Mouse (Mus musculus) forebrain, embryonic 14.5 days (tissue): ENCODE results near the gene Gm28048. TPM values are rescaled to one million over a fixed set of nuclear protein-coding genes. Genes with fewer than 3 reads are reported as not detected.

Experiments used
- ATAC-seq: fragments of 200-750 bp; cut with Nextera tagmentation; 2 replicates; pipeline ENCODE4 v1.8.0; 2017; ENCODE audit warnings: mild to moderate bottlenecking, moderate library complexity
- DNase-seq: peaks from one replicate; pipeline ENCODE4 v3.0.0-alpha.2; 2015; ENCODE audit warnings: low spot score
- H3K27ac ChIP-seq: fragments of 300-500 bp; sonication (generic); 2 replicates; pipeline ENCODE4 v1.5.1; 2014; ENCODE audit warnings: low read depth, mild to moderate bottlenecking, control low read depth, low read length, moderate library complexity
- H3K27me3 ChIP-seq: fragments of 300-500 bp; sonication (generic); replicated peaks from 2 replicates; pipeline ENCODE4 v1.6.1; 2014; ENCODE audit warnings: low read length, control low read depth, mixed read lengths; ENCODE audit not compliant: control insufficient read depth, insufficient read depth
- H3K36me3 ChIP-seq: fragments of 300-500 bp; sonication (generic); 2 replicates; pipeline ENCODE4 v1.6.1; 2014; ENCODE audit warnings: low read length, control low read depth; ENCODE audit not compliant: control insufficient read depth, insufficient read depth
- H3K4me1 ChIP-seq: fragments of 300-500 bp; sonication (generic); 2 replicates; pipeline ENCODE4 v1.6.1; 2014; ENCODE audit warnings: antibody characterized with exemption, low read length, control low read depth; ENCODE audit not compliant: control insufficient read depth, insufficient read depth
- H3K4me2 ChIP-seq: fragments of 300-500 bp; sonication (generic); 2 replicates; pipeline ENCODE4 v1.6.1; 2014; ENCODE audit warnings: mild to moderate bottlenecking, control low read depth, low read length
- H3K4me3 ChIP-seq: fragments of 300-500 bp; sonication (generic); 2 replicates; pipeline ENCODE4 v1.5.1; 2014; ENCODE audit warnings: low read depth, low read length, control low read depth
- H3K9ac ChIP-seq: fragments of 300-500 bp; sonication (generic); 2 replicates; pipeline ENCODE4 v1.6.1; 2014; ENCODE audit warnings: mild to moderate bottlenecking, low read length, control low read depth, moderate library complexity
- H3K9me3 ChIP-seq: fragments of 300-500 bp; sonication (generic); replicated peaks from 2 replicates; pipeline ENCODE4 v1.6.1; 2016; ENCODE audit warnings: low read length, control low read depth, mixed read lengths; ENCODE audit not compliant: control insufficient read depth
- WGBS: fragments of 180-500 bp; shearing (Covaris S2); extraction: QIAGEN DNeasy Blood & Tissue Kit; methylation state at CpG from one replicate; pipeline ENCODE4 v1.1.7; 2014; 5-methylcytosine and 5-hydroxymethylcytosine counted together
- polyA plus RNA-seq: library from polyadenylated mRNA; unstranded; fragments of >200 nt; fragmentation: Nextera tagmentation; extraction: Ambion mirVana; gene quantifications from 2 replicates; pipeline ENCODE4 v1.2.1, GENCODE M21; 2014

Gm28048 gene
- polyA plus RNA-seq, 1 experiment from 2014 or later: 4.3 TPM

DNA sequence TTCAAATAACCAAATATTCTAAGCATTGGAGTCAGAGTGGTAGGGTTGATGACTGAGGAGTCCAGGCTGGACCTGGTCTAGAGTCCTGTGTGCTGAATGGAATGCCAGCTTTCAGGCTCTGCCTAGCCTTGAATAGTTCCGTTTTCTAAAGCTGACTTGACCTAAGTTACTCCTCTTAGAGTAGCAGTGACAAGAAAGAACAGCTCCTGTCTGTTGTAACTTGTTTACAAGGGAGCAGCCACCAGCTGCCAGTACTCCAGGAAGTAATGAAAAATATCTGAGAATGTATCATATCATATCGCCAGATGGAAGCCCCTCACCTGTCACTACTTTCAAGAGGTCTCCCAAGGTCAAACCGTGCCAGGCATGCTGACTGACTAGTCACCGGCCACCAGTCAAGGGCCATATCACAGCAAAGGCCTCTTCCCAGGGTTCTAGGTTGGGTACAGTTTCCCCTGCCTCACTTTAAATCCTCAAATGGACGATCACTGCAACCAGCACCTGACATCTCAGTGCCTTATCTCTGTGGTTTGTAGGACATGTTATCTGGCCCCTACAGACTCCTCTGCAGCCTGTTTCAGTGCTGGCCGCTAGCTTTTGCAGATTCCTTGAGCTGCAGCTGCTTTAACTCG, 172.3 kb downstream of the Gm28048 start:
- no peaks in the 10 kb centered on the region for H3K9me3 ChIP-seq
- DNase-seq (no peak), ATAC-seq (no peak)
- no peaks in the 10 kb centered on the region for H3K4me1 ChIP-seq
- no peak overlapping the region for H3K27ac ChIP-seq
- H3K4me2 ChIP-seq: no peak overlapping the region
- WGBS: 84% methylated on average over 7 of the region's 7 CpGs
- H3K27me3 ChIP-seq: no peaks in the 10 kb centered on the region
- H3K36me3 ChIP-seq: no peaks in the 10 kb centered on the region
- H3K9ac ChIP-seq: no peak overlapping the region
- no peak overlapping the region for H3K4me3 ChIP-seq

DNA sequence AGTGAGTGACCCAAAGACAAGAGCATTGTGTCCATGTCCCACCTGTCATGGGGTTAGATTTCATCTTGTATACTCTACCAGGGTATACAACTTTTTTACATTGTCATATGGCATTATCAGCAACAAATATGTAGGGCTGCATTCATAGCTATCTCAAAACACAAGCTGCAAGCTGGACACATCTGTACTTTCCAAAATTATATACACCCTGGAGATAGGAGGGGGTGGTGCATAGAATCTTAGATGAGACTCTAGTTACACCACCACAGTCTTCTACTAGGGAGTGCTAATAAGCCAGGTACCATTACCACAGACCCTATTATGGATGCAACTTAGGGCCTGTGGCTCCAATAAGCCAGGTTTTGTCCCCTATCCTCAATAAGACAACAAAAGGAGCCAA, 173.8 kb downstream of the Gm28048 start:
- Histone ChIP-seq H3K4me1 (no peaks in the 10 kb centered on the region), H3K4me2 (no peak overlapping the region), H3K27me3 (no peaks in the 10 kb centered on the region), H3K9ac (no peak overlapping the region), H3K9me3 (no peaks in the 10 kb centered on the region), H3K4me3 (no peak overlapping the region), H3K36me3 (no peaks in the 10 kb centered on the region), H3K27ac (no peak overlapping the region)
- ATAC-seq: no peak
- DNase-seq: no peak

DNA sequence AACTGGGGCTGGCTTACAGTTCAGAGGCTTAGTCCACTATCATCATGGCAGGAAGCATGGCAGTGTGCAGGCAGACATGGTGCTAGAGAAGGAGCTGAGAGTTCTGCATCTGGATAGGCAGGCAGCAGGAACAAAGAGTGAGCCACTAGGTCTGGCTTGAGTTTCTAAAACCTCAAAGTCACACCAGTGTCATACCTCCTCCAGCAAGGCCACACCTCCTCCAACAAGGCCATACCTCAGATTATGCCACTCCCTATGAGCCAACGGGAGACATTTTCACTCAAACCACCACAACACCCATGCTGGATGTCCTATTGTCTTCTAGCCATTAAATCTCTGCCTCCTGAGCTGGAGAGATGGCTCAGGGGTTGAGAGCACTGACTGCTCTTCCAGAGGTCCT, 176.7 kb downstream of the Gm28048 start:
- DNase-seq: no peak
- Histone ChIP-seq H3K36me3 (no peaks in the 10 kb centered on the region), H3K4me3 (no peak overlapping the region), H3K9me3 (no peaks in the 10 kb centered on the region), H3K9ac (no peak overlapping the region), H3K27ac (no peak overlapping the region), H3K4me2 (no peak overlapping the region), H3K4me1 (peaks cover under 1% of the 10 kb centered on the region; the same call in 1 of the 2 replicates), H3K27me3 (no peaks in the 10 kb centered on the region)
- ATAC-seq: no peak
- 88% methylated on average over 1 of the region's 1 CpGs for WGBS

DNA sequence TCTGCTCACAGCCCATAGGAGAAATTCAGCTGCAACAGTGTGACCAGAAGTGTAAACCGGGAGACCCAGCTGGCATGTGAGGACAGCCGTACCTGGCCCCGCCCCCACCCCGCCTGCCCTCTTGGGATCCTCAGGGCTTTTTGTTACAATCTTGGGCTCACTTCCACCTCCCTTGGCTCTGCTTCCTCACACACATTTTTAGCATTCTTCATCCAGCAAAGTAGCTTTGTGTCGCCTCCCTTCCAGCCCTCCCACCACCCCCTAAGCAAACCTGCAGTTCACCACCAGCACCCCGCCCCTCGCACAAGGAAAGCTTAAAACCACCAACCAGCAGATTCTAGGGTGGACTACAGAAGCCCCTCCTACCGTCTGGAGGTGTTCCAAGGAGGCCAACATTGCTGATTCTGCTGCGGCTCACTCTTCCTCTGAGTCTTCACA, 181.9 kb downstream of the Gm28048 start:
- Histone ChIP-seq H3K36me3 (no peaks in the 10 kb centered on the region), H3K9ac (no peak overlapping the region), H3K4me1 (peaks cover 4% of the 10 kb centered on the region; the same call in 1 of the 2 replicates), H3K4me3 (no peak overlapping the region), H3K27me3 (no peaks in the 10 kb centered on the region), H3K4me2 (no peak overlapping the region), H3K27ac (no peak overlapping the region), H3K9me3 (no peaks in the 10 kb centered on the region)
- 24% methylated on average over 9 of the region's 9 CpGs for WGBS
- ATAC-seq: 0 out of 2 replicates have a peak, but pooled peaks have one; percentile 32
- peak; percentile 39 for DNase-seq

DNA sequence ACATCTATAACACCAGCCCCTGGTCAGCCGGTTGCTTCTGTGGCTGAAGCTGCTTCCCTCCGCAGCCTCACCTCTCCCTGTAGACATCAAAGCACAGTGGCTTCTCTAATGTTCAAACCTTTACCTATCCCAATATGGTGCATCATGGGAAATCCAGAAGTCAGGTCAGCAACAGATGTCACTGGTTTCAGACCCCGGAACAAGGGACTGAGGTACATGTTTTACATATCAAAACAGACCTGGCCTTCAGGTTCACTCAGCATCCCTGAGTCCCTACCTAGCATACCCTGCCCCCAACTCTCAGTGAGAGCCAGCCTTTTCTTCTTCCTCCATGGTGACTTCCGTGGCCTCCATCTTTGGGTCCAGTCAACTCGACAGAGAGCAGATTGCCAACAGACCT, 183.0 kb downstream of the Gm28048 start:
- no peaks in the 10 kb centered on the region for H3K36me3 ChIP-seq
- DNase-seq (no peak), ATAC-seq (no peak)
- no peak overlapping the region for H3K9ac ChIP-seq
- no peak overlapping the region for H3K4me2 ChIP-seq
- no peaks in the 10 kb centered on the region for H3K9me3 ChIP-seq
- H3K4me3 ChIP-seq: no peak overlapping the region
- H3K4me1 ChIP-seq: peaks cover 4% of the 10 kb centered on the region; the same call in 1 of the 2 replicates
- no peaks in the 10 kb centered on the region for H3K27me3 ChIP-seq
- 73% methylated on average over 5 of the region's 5 CpGs for WGBS
- H3K27ac ChIP-seq: no peak overlapping the region

DNA sequence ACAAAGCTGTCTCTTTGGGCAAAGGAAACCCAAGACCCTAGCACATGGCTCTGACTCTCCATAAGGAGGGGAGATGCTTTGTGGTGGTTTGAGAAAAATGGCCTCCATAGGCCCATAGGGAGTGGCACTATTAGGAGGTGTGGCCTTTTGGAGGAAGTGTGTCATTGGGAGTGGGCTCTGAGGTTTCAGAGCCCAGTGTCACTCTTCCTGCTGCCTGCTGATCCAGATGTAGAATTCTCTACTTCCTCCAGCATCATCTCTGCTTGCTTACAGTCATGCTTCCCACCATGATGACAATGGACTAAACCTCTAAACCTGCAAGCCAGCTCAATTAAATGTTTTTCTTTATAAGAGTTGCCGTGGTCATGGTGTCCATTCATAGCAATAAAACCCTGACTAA, 187.2 kb downstream of the Gm28048 start:
- Histone ChIP-seq H3K4me3 (no peak overlapping the region), H3K27me3 (no peaks in the 10 kb centered on the region), H3K36me3 (no peaks in the 10 kb centered on the region), H3K9me3 (no peaks in the 10 kb centered on the region), H3K4me2 (no peak overlapping the region), H3K27ac (no peak overlapping the region), H3K4me1 (no peaks in the 10 kb centered on the region), H3K9ac (no peak overlapping the region)
- DNase-seq (no peak), ATAC-seq (no peak)
- 71% methylated on average over 1 of the region's 1 CpGs for whole genome bisulfite sequencing

DNA sequence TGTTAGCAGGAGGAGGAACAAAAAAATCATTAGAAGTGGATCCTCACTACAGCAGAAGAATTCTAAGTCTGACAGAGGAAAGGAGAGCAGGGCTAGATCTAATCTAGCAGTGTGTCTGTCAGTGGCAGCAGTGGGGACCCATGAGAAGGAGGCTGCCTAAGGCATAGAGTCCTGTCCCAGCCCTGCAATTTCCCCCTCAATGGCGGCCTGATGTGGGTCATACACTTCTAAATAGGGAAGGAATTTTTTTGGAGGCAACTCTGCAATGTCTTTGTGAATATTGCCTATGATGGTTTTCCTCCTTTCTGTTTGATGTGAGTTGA, 188.0 kb downstream of the Gm28048 start:
- 100% methylated on average over 1 of the region's 1 CpGs for whole genome bisulfite sequencing
- Histone ChIP-seq H3K27me3 (no peaks in the 10 kb centered on the region), H3K9me3 (no peaks in the 10 kb centered on the region), H3K27ac (no peak overlapping the region), H3K36me3 (no peaks in the 10 kb centered on the region), H3K9ac (no peak overlapping the region), H3K4me3 (no peak overlapping the region), H3K4me1 (no peaks in the 10 kb centered on the region), H3K4me2 (no peak overlapping the region)
- DNase-seq (no peak), ATAC-seq (no peak)

DNA sequence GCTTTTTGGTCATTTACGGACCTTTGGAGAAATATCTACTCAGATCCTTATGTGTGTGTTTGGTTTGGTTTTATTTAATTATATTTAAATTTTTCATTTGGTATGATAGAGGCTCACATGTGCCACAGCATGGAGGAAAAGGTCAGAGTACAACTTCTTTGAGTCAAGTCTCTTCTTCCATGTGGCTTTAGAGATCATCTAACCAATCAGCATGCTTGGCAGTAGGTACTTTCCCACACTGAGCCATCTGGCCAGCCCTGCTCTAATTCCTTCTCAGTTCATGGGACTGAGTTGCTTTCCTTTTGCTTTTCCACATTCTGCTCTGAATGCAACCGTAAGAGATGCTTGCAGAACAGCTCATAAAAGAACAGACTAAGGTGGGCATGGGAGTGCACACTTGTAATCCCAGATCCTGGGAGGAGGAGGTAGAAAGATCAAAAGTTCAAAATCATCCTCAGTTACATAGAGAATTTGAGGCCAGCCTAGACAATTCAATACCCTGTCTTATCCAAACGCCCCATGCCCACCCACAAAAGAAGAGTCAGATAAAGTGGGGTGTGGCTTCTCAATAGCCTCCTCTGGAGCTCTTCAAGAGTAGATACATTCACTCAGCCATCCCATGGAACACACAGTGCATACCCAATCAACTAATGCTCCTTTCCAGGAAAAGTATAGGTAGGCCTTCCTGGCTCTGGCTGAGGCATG, 188.6 kb downstream of the Gm28048 start:
- Histone ChIP-seq H3K4me3 (no peak overlapping the region), H3K27me3 (no peaks in the 10 kb centered on the region), H3K27ac (no peak overlapping the region), H3K4me1 (no peaks in the 10 kb centered on the region), H3K9me3 (no peaks in the 10 kb centered on the region), H3K9ac (no peak overlapping the region), H3K36me3 (no peaks in the 10 kb centered on the region), H3K4me2 (no peak overlapping the region)
- ATAC-seq (no peak), DNase-seq (no peak)
- WGBS: 90% methylated on average over 3 of the region's 3 CpGs

DNA sequence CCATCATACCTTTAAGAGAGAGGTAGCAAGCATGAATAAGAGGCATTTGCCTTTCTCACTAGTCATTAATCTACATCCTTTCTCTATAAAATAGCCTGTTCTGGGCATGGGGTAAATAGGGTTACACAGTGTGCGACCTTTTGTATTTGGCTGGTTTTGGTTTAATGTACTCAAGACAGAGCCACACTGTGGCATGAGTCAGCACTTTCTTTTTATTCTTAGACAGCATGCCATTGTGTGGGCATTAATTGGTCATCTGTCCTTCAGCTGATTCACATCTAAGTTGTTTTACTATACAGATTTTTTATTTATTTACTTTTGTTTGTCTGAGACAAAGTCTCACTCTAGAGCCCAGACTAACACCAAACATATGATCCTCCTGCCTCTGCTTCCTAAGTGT, 189.7 kb downstream of the Gm28048 start:
- H3K27me3 ChIP-seq: no peaks in the 10 kb centered on the region

More for the DNA sequence above, 189.7 kb downstream of the Gm28048 start:
- H3K9ac ChIP-seq: no peak overlapping the region
- WGBS: 84% methylated on average over 1 of the region's 1 CpGs
- ATAC-seq (no peak), DNase-seq (no peak)
- H3K4me3 ChIP-seq: no peak overlapping the region
- H3K36me3 ChIP-seq: no peaks in the 10 kb centered on the region
- no peak overlapping the region for H3K27ac ChIP-seq
- H3K9me3 ChIP-seq: no peaks in the 10 kb centered on the region
- H3K4me1 ChIP-seq: no peaks in the 10 kb centered on the region
- no peak overlapping the region for H3K4me2 ChIP-seq
